Comparison of ENCODE assay signal across 13 mouse cellular contexts in the genomic region with DNA sequence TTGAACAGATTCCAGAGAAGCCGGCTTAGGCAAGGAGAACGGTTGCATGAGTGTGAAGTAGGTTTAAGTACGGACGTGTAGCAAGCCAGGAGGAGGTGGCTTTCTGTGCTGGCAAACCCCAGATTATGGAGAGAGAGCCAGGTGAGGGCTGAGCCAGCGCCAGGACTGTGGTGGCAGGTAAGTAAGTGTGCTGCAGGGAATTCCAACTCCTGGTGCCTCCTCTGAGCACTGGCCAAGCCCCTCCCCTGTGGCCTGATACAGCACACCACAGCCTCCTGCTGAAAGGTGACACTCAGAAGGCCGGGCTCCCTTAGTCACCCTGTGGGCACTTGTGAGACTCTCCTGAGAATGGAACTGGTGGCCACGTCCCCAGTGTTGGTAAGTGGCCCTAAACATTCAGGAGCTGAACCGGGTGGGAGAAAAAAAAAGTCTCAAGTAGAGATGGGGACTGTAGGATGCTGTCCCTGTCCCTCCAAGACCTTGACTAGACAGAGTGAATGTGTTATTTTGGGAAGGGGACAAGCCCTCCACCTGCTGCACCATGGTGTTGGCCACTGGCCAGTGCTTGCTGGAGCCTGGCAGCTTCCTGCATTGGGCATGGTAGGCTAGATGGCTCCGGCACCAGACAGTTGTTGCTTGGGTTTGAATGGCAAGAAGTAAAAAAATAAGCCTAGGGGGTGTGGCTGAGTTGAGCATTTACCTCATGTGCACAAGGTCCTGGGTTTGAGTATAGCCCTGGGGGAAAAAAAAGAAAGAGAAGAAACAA. TPM values are rescaled to one million over a fixed set of nuclear protein-coding genes. Genes with fewer than 3 reads are reported as not detected.
DNase-seq lines count a peak whose midpoint lies in the region; ATAC-seq lines count a peak whose summit lies in the region.
"Had no signal": no experiment of that assay in that cellular context is flagged by ENCODE, and none has a peak within 500 bp of the region (broad histone marks: within the 10 kb centered on the region; RNA-seq: fewer than 3 reads in every experiment).

No protein-coding gene starts in this region.

- no peak overlapping the region for H3K9ac ChIP-seq in embryonic facial prominence, embryonic 14.5 days (ENCODE audit: low read depth, low read length)

- no peaks in the 10 kb centered on the region for H3K9me3 ChIP-seq in embryonic facial prominence, embryonic 14.5 days (ENCODE audit: control insufficient read depth, low read length)
- no peaks in the 10 kb centered on the region for H3K9me3 ChIP-seq in embryonic facial prominence, embryonic 10.5 days

- H3K4me3 ChIP-seq in embryonic facial prominence, embryonic 14.5 days (ENCODE audit: low read depth, low read length), result no peak overlapping the region
- no peak overlapping the region for H3K4me3 ChIP-seq in embryonic facial prominence, embryonic 10.5 days
- H3K4me3 ChIP-seq: erythroblast, embryonic 14.5 days; left cerebral cortex, adult 2 months had no signal

- no peaks in the 10 kb centered on the region for H3K27me3 ChIP-seq in embryonic facial prominence, embryonic 14.5 days (replicated peaks; ENCODE audit: control insufficient read depth, insufficient read depth, low read length)
- no peaks in the 10 kb centered on the region for H3K27me3 ChIP-seq in embryonic facial prominence, embryonic 10.5 days (replicated peaks; ENCODE audit: low read depth, poor library complexity, severe bottlenecking)
- H3K27me3 ChIP-seq: Patski had no signal

- H3K4me2 ChIP-seq in embryonic facial prominence, embryonic 14.5 days (ENCODE audit: low read depth, low read length), result no peak overlapping the region

- ATAC-seq in embryonic facial prominence, embryonic 14.5 days (ENCODE audit: low read depth), result peak; percentile 61; the same call in 1 of the 2 replicates
- ATAC-seq in megakaryocyte-erythroid progenitor cell, adult 5-6 weeks (replicated peaks; ENCODE audit: low FRiP score, low TSS enrichment, poor library complexity, severe bottlenecking), result no peak
- ATAC-seq: Patski had no signal

- no peak for DNase-seq in embryonic facial prominence, embryonic 14.5 days (ENCODE audit: low spot score)
- DNase-seq in embryonic facial prominence, embryonic 10.5 days (ENCODE audit: low spot score), result no peak
- peak; percentile 81 to 86 for DNase-seq in lung, adult 18-20 months
- DNase-seq in lung, postnatal 14 days, result no peak
- peak; percentile 61 to 67 for DNase-seq in kidney, postnatal 36 days
- no peak for DNase-seq in urinary bladder, postnatal 36 days (ENCODE audit: low spot score in 2 of 2)
- no peak for DNase-seq in urinary bladder, postnatal 10 days (ENCODE audit: low spot score)
- DNase-seq: cerebellum, postnatal 25 days; thymus, postnatal 36 days had no signal

- H3K4me1 ChIP-seq in embryonic facial prominence, embryonic 14.5 days (ENCODE audit: control insufficient read depth, insufficient read depth, low read length), result no peaks in the 10 kb centered on the region
- peaks cover 23% of the 10 kb centered on the region for H3K4me1 ChIP-seq in embryonic facial prominence, embryonic 10.5 days

- no peaks in the 10 kb centered on the region for H3K36me3 ChIP-seq in embryonic facial prominence, embryonic 14.5 days (ENCODE audit: control insufficient read depth, insufficient read depth, low read length)
- no peaks in the 10 kb centered on the region for H3K36me3 ChIP-seq in embryonic facial prominence, embryonic 10.5 days (replicated peaks)

- WGBS in embryonic facial prominence, embryonic 14.5 days, result 52% methylated on average over 9 of the region's 9 CpGs
- 58% methylated on average over 9 of the region's 9 CpGs for WGBS in embryonic facial prominence, embryonic 10.5 days

- H3K27ac ChIP-seq in embryonic facial prominence, embryonic 14.5 days (replicated peaks; ENCODE audit: low read depth, low read length), result no peak overlapping the region
- no peak overlapping the region for H3K27ac ChIP-seq in embryonic facial prominence, embryonic 10.5 days (replicated peaks)
- H3K27ac ChIP-seq: left cerebral cortex, adult 2 months had no signal

RNA-seq across cellular contexts. Expression of a gene that starts 9.0 kb away (rescaled TPM):
- 2.3 and 2.4 TPM in 2 replicates for polyA plus RNA-seq in embryonic facial prominence, embryonic 14.5 days (2014; fragmentation: Nextera tagmentation; extraction: Ambion mirVana)
- polyA plus RNA-seq in embryonic facial prominence, embryonic 10.5 days (2016; fragmentation: Nextera tagmentation; extraction: Ambion mirVana), result 3.2 and 4.4 TPM in 2 replicates
- 2.2 and 3.8 TPM in 2 replicates for total RNA-seq in megakaryocyte-erythroid progenitor cell, adult 5-6 weeks (2014; fragmentation: Nextera tagmentation)
- total RNA-seq in megakaryocyte-erythroid progenitor cell, adult 5-6 weeks (2017), result 0.27 and 0.28 TPM in 2 replicates

RNA-seq across cellular contexts. Expression of a gene that starts 25.2 kb away (rescaled TPM):
- polyA plus RNA-seq in embryonic facial prominence, embryonic 14.5 days (2014; fragmentation: Nextera tagmentation; extraction: Ambion mirVana), result 20.4 and 22.7 TPM in 2 replicates
- 76.0 and 76.1 TPM in 2 replicates for polyA plus RNA-seq in embryonic facial prominence, embryonic 10.5 days (2016; fragmentation: Nextera tagmentation; extraction: Ambion mirVana)
- total RNA-seq in megakaryocyte-erythroid progenitor cell, adult 5-6 weeks (2014; fragmentation: Nextera tagmentation), result 31.8 and 32.9 TPM in 2 replicates
- total RNA-seq in megakaryocyte-erythroid progenitor cell, adult 5-6 weeks (2017), result 26.4 and 28.8 TPM in 2 replicates

RNA-seq across cellular contexts. Expression of a gene that starts 27.3 kb away (rescaled TPM):
- polyA plus RNA-seq in embryonic facial prominence, embryonic 14.5 days (2014; fragmentation: Nextera tagmentation; extraction: Ambion mirVana), result 8.6 and 10.0 TPM in 2 replicates
- 12.9 and 13.4 TPM in 2 replicates for polyA plus RNA-seq in embryonic facial prominence, embryonic 10.5 days (2016; fragmentation: Nextera tagmentation; extraction: Ambion mirVana)
- 11.5 and 13.4 TPM in 2 replicates for total RNA-seq in megakaryocyte-erythroid progenitor cell, adult 5-6 weeks (2014; fragmentation: Nextera tagmentation)
- total RNA-seq in megakaryocyte-erythroid progenitor cell, adult 5-6 weeks (2017), result 2.1 and 9.6 TPM in 2 replicates

Comparison
In these comparisons a context has a peak if more than half of its experiments do, and no peak if none do; other contexts are left out.
1. DNase-seq: peak in lung, adult 18-20 months (2 of 2) and kidney, postnatal 36 days (2 of 2); none in embryonic facial prominence, embryonic 14.5 days (single experiment), embryonic facial prominence, embryonic 10.5 days (single experiment), lung, postnatal 14 days (single experiment), urinary bladder, postnatal 36 days (0 of 2) and urinary bladder, postnatal 10 days (single experiment).